In genomic region chr2:55101279-55101678, GRCm38 (mm10) we compare ENCODE assay signal across 12 mouse cellular contexts.
DNase-seq lines count a peak whose midpoint lies in the region; ATAC-seq and TF ChIP-seq lines count a peak whose summit lies in the region.
"Had no signal": no experiment of that assay in that cellular context is flagged by ENCODE, and none has a peak within 500 bp of the region (broad histone marks: within the 10 kb centered on the region; RNA-seq: fewer than 3 reads in every experiment).

No protein-coding gene starts in this region.

- no peaks in the 10 kb centered on the region for H3K4me1 ChIP-seq in forebrain, postnatal 0 days (ENCODE audit: insufficient read depth)
- no peaks in the 10 kb centered on the region for H3K4me1 ChIP-seq in forebrain, embryonic 15.5 days
- H3K4me1 ChIP-seq in forebrain, embryonic 11.5 days (replicated peaks; ENCODE audit: control insufficient read depth, insufficient read depth, low read length) = no peaks in the 10 kb centered on the region
- H3K4me1 ChIP-seq: embryonic facial prominence, embryonic 12.5 days; liver, embryonic 15.5 days had no signal

- no peak for DNase-seq in forebrain, postnatal 0 days
- no peak for DNase-seq in layer of hippocampus, adult 2 months (ENCODE audit: low spot score in 2 of 2)
- no peak for DNase-seq in layer of hippocampus, adult 9-11 months
- peak; percentile 15 for DNase-seq in A20 (ENCODE audit: low read depth, low spot score)
- peak; percentile 13 for DNase-seq in brain, adult 2 months (ENCODE audit: low read depth, low spot score)
- DNase-seq in neural tube, embryonic 10.5 days (ENCODE audit: extremely low spot score, low spot score) = no peak
- DNase-seq in forebrain, embryonic 11.5 days (ENCODE audit: low spot score) = no peak

- no peaks in the 10 kb centered on the region for H3K9me3 ChIP-seq in forebrain, postnatal 0 days (ENCODE audit: low read length)
- H3K9me3 ChIP-seq in forebrain, embryonic 15.5 days = no peaks in the 10 kb centered on the region
- H3K9me3 ChIP-seq in forebrain, embryonic 11.5 days (ENCODE audit: control insufficient read depth, low read length) = no peaks in the 10 kb centered on the region
- H3K9me3 ChIP-seq: embryonic facial prominence, embryonic 12.5 days; liver, embryonic 15.5 days had no signal

- H3K4me3 ChIP-seq in forebrain, postnatal 0 days (ENCODE audit: low read depth, low read length) = no peak overlapping the region
- no peak overlapping the region for H3K4me3 ChIP-seq in forebrain, embryonic 15.5 days
- H3K4me3 ChIP-seq in layer of hippocampus, adult 2 months = no peak overlapping the region
- H3K4me3 ChIP-seq in forebrain, embryonic 11.5 days (ENCODE audit: low read depth, low read length) = no peak overlapping the region
- H3K4me3 ChIP-seq: embryonic facial prominence, embryonic 12.5 days; liver, embryonic 15.5 days had no signal

- WGBS in forebrain, postnatal 0 days = 71% methylated on average over 5 of the region's 5 CpGs
- 74% methylated on average over 5 of the region's 5 CpGs for WGBS in forebrain, embryonic 15.5 days
- WGBS in forebrain, embryonic 11.5 days = 65% methylated on average over 5 of the region's 5 CpGs

- TF ChIP-seq CTCF in forebrain, postnatal 0 days (IDR thresholded peaks at IDR 0.05; ENCODE audit: low read depth) = peak; percentile 48
- TF ChIP-seq CTCF in layer of hippocampus, adult 2 months (conservative IDR thresholded peaks at IDR 0.05) = peak; percentile 66

- H3K4me2 ChIP-seq in forebrain, postnatal 0 days (ENCODE audit: low read depth) = no peak overlapping the region
- no peak overlapping the region for H3K4me2 ChIP-seq in forebrain, embryonic 15.5 days (replicated peaks)
- no peak overlapping the region for H3K4me2 ChIP-seq in forebrain, embryonic 11.5 days (ENCODE audit: low read depth, low read length, severe bottlenecking)
- H3K4me2 ChIP-seq: embryonic facial prominence, embryonic 12.5 days; liver, embryonic 15.5 days; midbrain, embryonic 11.5 days had no signal

- H3K27ac ChIP-seq in forebrain, postnatal 0 days (ENCODE audit: low read depth, low read length) = no peak overlapping the region
- no peak overlapping the region for H3K27ac ChIP-seq in forebrain, embryonic 15.5 days (replicated peaks)
- no peak overlapping the region for H3K27ac ChIP-seq in layer of hippocampus, adult 2 months
- H3K27ac ChIP-seq in forebrain, embryonic 11.5 days (ENCODE audit: low read depth, low read length) = no peak overlapping the region
- H3K27ac ChIP-seq: embryonic facial prominence, embryonic 12.5 days; liver, embryonic 15.5 days had no signal

- no peaks in the 10 kb centered on the region for H3K36me3 ChIP-seq in forebrain, postnatal 0 days (ENCODE audit: insufficient read depth)
- no peaks in the 10 kb centered on the region for H3K36me3 ChIP-seq in forebrain, embryonic 15.5 days
- H3K36me3 ChIP-seq in forebrain, embryonic 11.5 days (ENCODE audit: control insufficient read depth, insufficient read depth, low read length) = no peaks in the 10 kb centered on the region
- H3K36me3 ChIP-seq: embryonic facial prominence, embryonic 12.5 days; liver, embryonic 15.5 days had no signal

- H3K27me3 ChIP-seq in forebrain, postnatal 0 days (ENCODE audit: insufficient read depth, low read length) = no peaks in the 10 kb centered on the region
- H3K27me3 ChIP-seq in forebrain, embryonic 15.5 days = no peaks in the 10 kb centered on the region
- H3K27me3 ChIP-seq in forebrain, embryonic 11.5 days (ENCODE audit: control insufficient read depth, insufficient read depth, low read length) = no peaks in the 10 kb centered on the region
- H3K27me3 ChIP-seq: CH12.LX; embryonic facial prominence, embryonic 12.5 days; liver, embryonic 15.5 days had no signal

- H3K9ac ChIP-seq in forebrain, postnatal 0 days = no peak overlapping the region
- no peak overlapping the region for H3K9ac ChIP-seq in forebrain, embryonic 15.5 days (replicated peaks)
- no peak overlapping the region for H3K9ac ChIP-seq in forebrain, embryonic 11.5 days (ENCODE audit: low read length)
- H3K9ac ChIP-seq: embryonic facial prominence, embryonic 12.5 days; liver, embryonic 15.5 days had no signal

- ATAC-seq in forebrain, postnatal 0 days = no peak
- ATAC-seq in forebrain, embryonic 15.5 days (replicated peaks) = no peak
- no peak for ATAC-seq in forebrain, embryonic 11.5 days (replicated peaks; ENCODE audit: low FRiP score)

Comparison
In these comparisons a context has a peak if more than half of its experiments do, and no peak if none do; other contexts are left out.
1. DNase-seq: peak in A20 (single experiment) and brain, adult 2 months (single experiment); none in forebrain, postnatal 0 days (single experiment), layer of hippocampus, adult 2 months (0 of 2), layer of hippocampus, adult 9-11 months (single experiment), neural tube, embryonic 10.5 days (single experiment) and forebrain, embryonic 11.5 days (single experiment).